Mouse (Mus musculus): ENCODE measurements around the gene Med13l. TPM values are rescaled to one million over a fixed set of nuclear protein-coding genes. Genes with fewer than 3 reads are reported as not detected.

Med13l gene
- polyA plus RNA-seq, 1 experiment from 2014 or later: 20.5 TPM

DNA sequence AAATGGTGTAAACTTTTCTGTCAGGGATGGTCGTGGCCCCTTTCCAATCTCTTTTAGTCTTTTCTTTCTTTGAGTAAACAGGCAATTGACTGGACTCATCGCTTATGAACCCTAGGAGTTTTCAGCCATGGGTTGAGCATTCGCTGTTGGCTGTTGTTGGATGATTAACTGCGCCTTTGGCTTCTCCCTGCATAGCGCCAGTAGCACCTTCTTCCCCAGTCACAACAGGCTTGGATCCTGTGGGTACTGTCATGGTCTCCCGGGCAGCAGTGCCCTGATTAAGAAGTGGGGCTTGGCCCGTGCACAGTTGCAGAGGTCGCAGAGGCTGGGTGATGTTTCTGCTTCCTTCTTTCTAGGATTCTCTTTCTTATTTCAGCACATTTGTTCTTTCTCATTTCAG, 124.7 kb downstream of the Med13l start:
- no peak overlapping the region for H3K4me2 ChIP-seq (ENCODE audit: low read length)
- no peaks in the 10 kb centered on the region for H3K27me3 ChIP-seq (ENCODE audit: control insufficient read depth, insufficient read depth, low read length)
- no peak overlapping the region for H3K4me3 ChIP-seq (replicated peaks; ENCODE audit: low read depth, low read length)
- peaks cover 12% of the 10 kb centered on the region; the same call in 1 of the 2 replicates for H3K4me1 ChIP-seq (ENCODE audit: control insufficient read depth, insufficient read depth, low read length)
- no peak overlapping the region for H3K27ac ChIP-seq (replicated peaks; ENCODE audit: low read depth, low read length)
- no peaks in the 10 kb centered on the region for H3K9me3 ChIP-seq (ENCODE audit: control insufficient read depth, low read length)
- ATAC-seq (ENCODE audit: low FRiP score, low TSS enrichment) (no peak), DNase-seq (no peak)
- H3K36me3 ChIP-seq (ENCODE audit: control insufficient read depth, insufficient read depth, low read length): peaks cover 15% of the 10 kb centered on the region
- H3K9ac ChIP-seq (replicated peaks; ENCODE audit: low read length): no peak overlapping the region
- WGBS: 83% methylated on average over 8 of the region's 8 CpGs

- no peak for ATAC-seq (ENCODE audit: low FRiP score, low TSS enrichment)
Measured at GRCm38 (mm10) chr5:118686021-118686420, 125.5 kb downstream of the Med13l start.

GRCm38 (mm10) chr5:118688886-118689835, 128.7 kb downstream of the Med13l start:
- H3K27ac ChIP-seq (replicated peaks; ENCODE audit: low read depth, low read length): no peak overlapping the region
- no peaks in the 10 kb centered on the region for H3K9me3 ChIP-seq (ENCODE audit: control insufficient read depth, low read length)
- 85% methylated on average over 15 of the region's 15 CpGs for WGBS
- H3K27me3 ChIP-seq (ENCODE audit: control insufficient read depth, insufficient read depth, low read length): no peaks in the 10 kb centered on the region
- H3K4me3 ChIP-seq (replicated peaks; ENCODE audit: low read depth, low read length): no peak overlapping the region
- no peak for ATAC-seq (ENCODE audit: low FRiP score, low TSS enrichment)
- no peak overlapping the region for H3K9ac ChIP-seq (replicated peaks; ENCODE audit: low read length)
- H3K4me2 ChIP-seq (ENCODE audit: low read length): no peak overlapping the region
- peaks cover 12% of the 10 kb centered on the region; the same call in 1 of the 2 replicates for H3K4me1 ChIP-seq (ENCODE audit: control insufficient read depth, insufficient read depth, low read length)
- no peak for DNase-seq
- no peaks in the 10 kb centered on the region for H3K36me3 ChIP-seq (ENCODE audit: control insufficient read depth, insufficient read depth, low read length)

More at GRCm38 (mm10) chr5:118686021-118686420, 125.5 kb downstream of the Med13l start:
- Histone ChIP-seq H3K27ac (replicated peaks; ENCODE audit: low read depth, low read length) (no peak overlapping the region), H3K4me1 (ENCODE audit: control insufficient read depth, insufficient read depth, low read length) (peaks cover 12% of the 10 kb centered on the region; the same call in 1 of the 2 replicates), H3K4me2 (ENCODE audit: low read length) (no peak overlapping the region), H3K9me3 (ENCODE audit: control insufficient read depth, low read length) (no peaks in the 10 kb centered on the region), H3K36me3 (ENCODE audit: control insufficient read depth, insufficient read depth, low read length) (peaks cover 8% of the 10 kb centered on the region), H3K9ac (replicated peaks; ENCODE audit: low read length) (no peak overlapping the region), H3K4me3 (replicated peaks; ENCODE audit: low read depth, low read length) (no peak overlapping the region), H3K27me3 (ENCODE audit: control insufficient read depth, insufficient read depth, low read length) (no peaks in the 10 kb centered on the region)
- 89% methylated on average over 4 of the region's 4 CpGs for WGBS
- DNase-seq: no peak

GRCm38 (mm10) chr5:118691025-118691709, 130.7 kb downstream of the Med13l start:
- no peak for DNase-seq
- H3K9me3 ChIP-seq (ENCODE audit: control insufficient read depth, low read length): no peaks in the 10 kb centered on the region
- WGBS: 84% methylated on average over 10 of the region's 10 CpGs
- no peaks in the 10 kb centered on the region for H3K36me3 ChIP-seq (ENCODE audit: control insufficient read depth, insufficient read depth, low read length)
- peaks cover 12% of the 10 kb centered on the region; the same call in 1 of the 2 replicates for H3K4me1 ChIP-seq (ENCODE audit: control insufficient read depth, insufficient read depth, low read length)
- H3K9ac ChIP-seq (replicated peaks; ENCODE audit: low read length): no peak overlapping the region
- no peak for ATAC-seq (ENCODE audit: low FRiP score, low TSS enrichment)
- no peaks in the 10 kb centered on the region for H3K27me3 ChIP-seq (ENCODE audit: control insufficient read depth, insufficient read depth, low read length)
- no peak overlapping the region for H3K27ac ChIP-seq (replicated peaks; ENCODE audit: low read depth, low read length)
- no peak overlapping the region for H3K4me2 ChIP-seq (ENCODE audit: low read length)
- no peak overlapping the region for H3K4me3 ChIP-seq (replicated peaks; ENCODE audit: low read depth, low read length)

DNA sequence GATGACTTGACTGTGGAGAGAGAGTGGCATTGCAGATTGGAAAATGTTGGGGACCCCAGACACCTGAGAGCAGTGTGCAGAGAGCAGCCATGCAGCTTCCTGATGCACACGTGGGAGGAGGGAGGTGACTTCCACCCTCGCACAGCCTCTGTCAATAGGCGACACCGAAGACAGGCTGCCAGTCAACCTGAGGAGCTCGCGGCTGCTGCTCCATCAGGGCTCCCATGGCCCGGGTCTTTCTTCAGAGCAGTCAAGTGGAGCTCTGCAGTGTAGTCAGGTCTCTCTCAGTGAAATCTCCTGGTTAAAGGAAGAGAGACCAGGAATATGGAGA, 131.2 kb downstream of the Med13l start:
- no peak for DNase-seq
- 51% methylated on average over 7 of the region's 7 CpGs for WGBS
- no peak overlapping the region for H3K4me2 ChIP-seq (ENCODE audit: low read length)
- H3K9me3 ChIP-seq (ENCODE audit: control insufficient read depth, low read length): no peaks in the 10 kb centered on the region
- H3K9ac ChIP-seq (replicated peaks; ENCODE audit: low read length): no peak overlapping the region
- no peaks in the 10 kb centered on the region for H3K27me3 ChIP-seq (ENCODE audit: control insufficient read depth, insufficient read depth, low read length)
- H3K4me1 ChIP-seq (ENCODE audit: control insufficient read depth, insufficient read depth, low read length): peaks cover 12% of the 10 kb centered on the region; the same call in 1 of the 2 replicates
- no peak overlapping the region; the same call in 1 of the 2 replicates for H3K27ac ChIP-seq (replicated peaks; ENCODE audit: low read depth, low read length)
- H3K4me3 ChIP-seq (replicated peaks; ENCODE audit: low read depth, low read length): no peak overlapping the region
- H3K36me3 ChIP-seq (ENCODE audit: control insufficient read depth, insufficient read depth, low read length): no peaks in the 10 kb centered on the region
- no peak for ATAC-seq (ENCODE audit: low FRiP score, low TSS enrichment)

DNA sequence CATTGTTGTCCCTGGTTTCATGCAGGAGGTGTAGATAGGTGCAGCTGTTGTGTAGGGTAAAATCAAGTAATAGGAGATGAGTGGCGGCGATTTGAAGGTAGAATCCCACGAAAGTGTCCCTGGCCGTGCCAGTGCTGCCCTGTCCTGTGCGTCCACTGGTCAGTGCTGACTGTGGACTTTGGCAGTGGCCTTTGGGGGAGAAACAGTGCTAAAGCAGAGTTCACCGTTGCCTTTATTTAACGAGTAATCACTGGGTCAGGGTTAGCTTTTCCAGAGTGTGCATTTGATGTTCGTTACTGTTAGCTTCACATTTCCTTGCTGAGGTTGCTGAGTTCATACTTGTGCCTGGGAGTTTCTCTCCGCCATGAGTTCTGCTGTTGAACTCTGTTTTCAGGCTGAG, 133.5 kb downstream of the Med13l start:
- Histone ChIP-seq H3K9me3 (ENCODE audit: control insufficient read depth, low read length) (no peaks in the 10 kb centered on the region), H3K4me3 (replicated peaks; ENCODE audit: low read depth, low read length) (no peak overlapping the region), H3K9ac (replicated peaks; ENCODE audit: low read length) (no peak overlapping the region), H3K4me1 (ENCODE audit: control insufficient read depth, insufficient read depth, low read length) (no peaks in the 10 kb centered on the region), H3K27me3 (ENCODE audit: control insufficient read depth, insufficient read depth, low read length) (no peaks in the 10 kb centered on the region), H3K4me2 (ENCODE audit: low read length) (no peak overlapping the region), H3K36me3 (ENCODE audit: control insufficient read depth, insufficient read depth, low read length) (no peaks in the 10 kb centered on the region), H3K27ac (replicated peaks; ENCODE audit: low read depth, low read length) (no peak overlapping the region)
- DNase-seq: no peak
- WGBS: 93% methylated on average over 9 of the region's 9 CpGs
- ATAC-seq (ENCODE audit: low FRiP score, low TSS enrichment): no peak

- H3K9me3 ChIP-seq (ENCODE audit: control insufficient read depth, low read length): no peaks in the 10 kb centered on the region
- H3K27ac ChIP-seq (replicated peaks; ENCODE audit: low read depth, low read length): no peak overlapping the region
- no peaks in the 10 kb centered on the region for H3K27me3 ChIP-seq (ENCODE audit: control insufficient read depth, insufficient read depth, low read length)
- ATAC-seq (ENCODE audit: low FRiP score, low TSS enrichment): no peak
- DNase-seq: no peak
- no peaks in the 10 kb centered on the region for H3K36me3 ChIP-seq (ENCODE audit: control insufficient read depth, insufficient read depth, low read length)
- no peak overlapping the region for H3K4me2 ChIP-seq (ENCODE audit: low read length)
- no peak overlapping the region for H3K4me3 ChIP-seq (replicated peaks; ENCODE audit: low read depth, low read length)
- no peak overlapping the region for H3K9ac ChIP-seq (replicated peaks; ENCODE audit: low read length)
- 91% methylated on average over 7 of the region's 7 CpGs for WGBS
- H3K4me1 ChIP-seq (ENCODE audit: control insufficient read depth, insufficient read depth, low read length): peaks cover 13% of the 10 kb centered on the region
Measured at GRCm38 (mm10) chr5:118697073-118697472, 136.6 kb downstream of the Med13l start.

DNA sequence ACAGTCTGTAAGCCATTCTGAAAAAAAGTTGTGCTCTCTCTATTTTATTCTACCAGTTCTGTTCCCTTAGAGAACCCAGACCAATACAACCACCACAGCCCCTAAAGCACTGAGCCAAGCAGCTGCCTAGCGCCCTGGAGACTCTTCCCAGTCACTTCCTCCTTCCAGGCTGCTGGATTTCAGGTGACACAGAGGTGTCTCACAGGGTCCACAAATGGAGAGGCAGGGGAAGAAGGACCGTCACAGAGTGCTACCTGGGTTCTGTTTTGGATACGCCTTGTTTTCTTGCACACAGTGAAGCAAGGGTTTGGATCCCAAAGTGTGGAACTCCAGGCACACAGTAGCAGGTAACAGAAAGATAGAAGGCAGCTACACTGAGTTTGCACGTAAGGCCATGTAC, 140.5 kb downstream of the Med13l start:
- WGBS: 88% methylated on average over 4 of the region's 4 CpGs
- Histone ChIP-seq H3K9me3 (ENCODE audit: control insufficient read depth, low read length) (no peaks in the 10 kb centered on the region), H3K9ac (replicated peaks; ENCODE audit: low read length) (no peak overlapping the region), H3K4me3 (replicated peaks; ENCODE audit: low read depth, low read length) (no peak overlapping the region), H3K27ac (replicated peaks; ENCODE audit: low read depth, low read length) (no peak overlapping the region), H3K4me1 (ENCODE audit: control insufficient read depth, insufficient read depth, low read length) (peaks cover 45% of the 10 kb centered on the region), H3K27me3 (ENCODE audit: control insufficient read depth, insufficient read depth, low read length) (no peaks in the 10 kb centered on the region), H3K4me2 (ENCODE audit: low read length) (no peak overlapping the region), H3K36me3 (ENCODE audit: control insufficient read depth, insufficient read depth, low read length) (no peaks in the 10 kb centered on the region)
- DNase-seq (no peak), ATAC-seq (ENCODE audit: low FRiP score, low TSS enrichment) (no peak)

Measured in midbrain, embryonic 14.5 days (tissue).